Mouse (Mus musculus): ENCODE results near the gene Cnot3.
"Not testable (repeated sequence)": the region's sequence is repeated elsewhere in the genome, so short reads cannot be mapped to it uniquely, and the experiment has no call there.

The Cnot3 gene

DNA sequence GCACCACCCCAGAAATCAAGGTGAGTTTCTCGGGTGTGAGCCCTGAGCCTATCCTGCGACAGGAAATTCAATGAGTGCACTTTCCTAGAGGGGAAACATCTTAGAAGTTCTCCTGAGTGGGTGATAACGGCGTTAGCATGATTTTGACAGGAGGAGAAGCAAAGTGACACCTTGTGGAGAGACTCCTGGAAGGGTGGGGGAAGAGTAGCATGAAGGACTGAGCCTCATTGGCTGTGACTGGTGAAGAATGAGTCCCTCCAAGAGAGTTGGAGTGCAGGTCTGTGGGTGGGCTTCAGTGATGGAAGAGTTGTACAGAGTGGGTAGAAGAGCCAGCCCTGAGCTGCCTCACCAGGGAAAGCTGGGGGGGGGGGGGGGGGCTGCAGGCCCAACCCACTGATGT, 11.9 kb downstream of the Cnot3 start:
- DNase-seq = no peak

DNA sequence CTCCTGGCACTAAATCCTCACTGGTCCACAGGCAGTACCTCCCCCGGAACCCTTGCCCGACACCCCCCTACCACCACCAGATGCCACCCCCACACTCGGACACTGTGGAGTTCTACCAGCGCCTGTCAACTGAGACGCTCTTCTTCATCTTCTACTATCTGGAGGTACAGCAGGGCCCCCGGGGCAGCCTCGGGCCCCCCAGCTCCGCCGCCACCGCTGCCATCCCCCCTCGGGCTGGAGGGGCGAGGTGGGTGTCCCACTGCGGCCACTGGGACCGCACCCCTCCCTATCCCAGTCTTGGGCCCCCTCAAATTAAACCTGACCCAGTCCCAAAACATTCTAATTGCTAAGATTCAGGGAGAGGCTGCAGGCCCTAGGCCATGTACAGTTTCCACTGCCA, 13.5 kb downstream of the Cnot3 start:
- DNase-seq = no peak

DNA sequence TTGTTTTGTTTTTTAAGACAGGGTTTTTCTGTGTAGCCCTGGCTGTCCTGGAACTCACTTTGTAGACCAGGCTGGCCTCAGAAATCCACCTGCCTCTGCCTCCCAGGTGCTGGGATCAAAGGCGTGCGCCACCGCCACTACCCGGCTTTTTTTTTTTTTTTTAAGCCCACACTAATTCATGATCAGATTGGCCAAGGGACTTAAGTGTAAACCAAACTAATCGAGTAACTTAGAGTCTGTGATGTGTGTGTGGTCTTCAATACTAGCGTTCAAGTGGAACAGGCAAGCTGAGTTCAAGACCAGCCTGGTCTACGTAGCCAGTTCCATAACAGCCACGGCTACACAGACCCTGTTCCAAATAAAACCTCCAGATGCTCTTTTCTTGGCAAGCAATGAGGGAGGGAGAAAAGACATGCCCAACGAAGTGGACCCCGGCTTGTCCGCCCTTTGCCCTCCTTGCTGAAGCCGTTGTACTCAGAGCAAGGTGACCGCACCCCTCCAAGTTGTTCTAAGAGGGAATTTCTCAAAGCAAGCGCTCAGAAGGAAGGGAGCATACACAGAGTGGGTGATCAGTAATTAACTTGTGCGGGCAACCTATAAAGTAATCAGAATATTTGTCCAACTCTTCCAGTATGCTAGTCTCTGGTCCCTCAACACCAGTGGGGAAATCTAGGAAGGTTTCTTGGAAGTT, 19.6 kb downstream of the Cnot3 start:
- DNase-seq = no peak

DNA sequence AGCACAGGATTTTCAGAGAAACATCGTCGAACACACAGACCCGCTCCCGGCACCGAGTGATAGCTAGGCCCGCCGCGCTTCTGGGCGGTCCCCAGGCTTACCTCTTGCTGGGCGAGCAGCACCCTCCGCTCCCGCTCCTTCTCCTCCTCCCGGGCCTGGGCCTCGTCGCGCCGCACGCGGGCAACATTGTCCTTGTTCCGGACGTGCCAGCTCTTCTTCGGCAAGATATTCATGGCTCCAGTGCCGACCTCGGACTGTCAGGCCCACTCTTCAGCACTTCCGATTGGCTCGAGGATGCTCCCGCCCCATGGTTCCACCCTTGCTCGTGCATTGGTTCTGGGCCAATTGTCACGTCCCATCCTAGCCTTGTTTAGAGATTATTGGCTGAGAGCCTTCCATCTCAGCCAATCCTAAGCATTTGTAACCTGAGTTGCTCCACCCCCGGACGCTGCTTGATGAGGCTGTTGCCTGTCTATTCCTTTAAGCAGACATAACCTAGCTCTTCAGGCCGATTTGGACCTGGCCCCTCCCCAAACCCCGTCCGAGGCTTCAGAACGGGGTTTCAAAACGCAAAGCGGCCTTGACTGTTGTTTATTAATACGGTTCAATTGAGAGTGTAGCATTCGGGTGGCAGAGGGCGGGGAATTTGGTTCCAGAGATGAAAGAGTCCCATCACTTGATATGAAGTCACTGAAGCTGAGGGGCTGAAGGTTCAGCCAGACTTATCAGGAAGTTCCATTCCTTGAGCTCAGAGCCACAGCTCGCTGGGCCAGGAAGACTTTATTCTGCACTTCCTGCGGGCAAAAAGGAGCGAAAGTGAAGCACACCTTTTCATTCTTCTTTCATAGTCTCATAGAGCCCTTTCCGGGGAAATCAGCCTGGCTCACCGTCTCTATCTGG, 20.4 kb downstream of the Cnot3 start, which contains the start of gene Leng1:
Gene Leng1, minus strand, starts transcription at position 626 of the 900 bp plus-strand sequence.
- peak; percentile 88 to 92 for DNase-seq

DNA sequence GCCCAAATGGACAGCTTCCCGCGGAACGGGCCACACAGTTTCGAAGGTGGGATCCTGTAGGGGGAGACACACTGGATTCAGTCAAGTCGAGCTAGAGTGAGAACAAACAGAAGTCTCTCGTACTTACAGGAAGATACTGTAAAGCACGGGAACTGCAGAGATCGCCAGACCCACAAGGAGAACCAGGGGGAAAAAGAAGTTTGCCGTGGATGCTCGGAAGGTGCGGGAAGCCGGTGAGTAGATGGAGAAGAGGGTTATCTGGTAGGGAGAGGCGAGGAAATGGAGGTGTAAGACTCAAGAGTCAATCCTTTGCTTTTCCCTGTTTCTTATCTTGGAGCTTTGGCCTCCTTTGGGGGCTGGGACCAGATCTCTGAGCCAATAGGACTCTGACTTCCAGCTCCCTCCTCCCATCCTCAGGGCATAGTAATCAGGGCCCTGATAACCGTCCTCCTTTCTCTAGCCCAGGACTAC, 21.9 kb downstream of the Cnot3 start:
- no peak for DNase-seq

DNA sequence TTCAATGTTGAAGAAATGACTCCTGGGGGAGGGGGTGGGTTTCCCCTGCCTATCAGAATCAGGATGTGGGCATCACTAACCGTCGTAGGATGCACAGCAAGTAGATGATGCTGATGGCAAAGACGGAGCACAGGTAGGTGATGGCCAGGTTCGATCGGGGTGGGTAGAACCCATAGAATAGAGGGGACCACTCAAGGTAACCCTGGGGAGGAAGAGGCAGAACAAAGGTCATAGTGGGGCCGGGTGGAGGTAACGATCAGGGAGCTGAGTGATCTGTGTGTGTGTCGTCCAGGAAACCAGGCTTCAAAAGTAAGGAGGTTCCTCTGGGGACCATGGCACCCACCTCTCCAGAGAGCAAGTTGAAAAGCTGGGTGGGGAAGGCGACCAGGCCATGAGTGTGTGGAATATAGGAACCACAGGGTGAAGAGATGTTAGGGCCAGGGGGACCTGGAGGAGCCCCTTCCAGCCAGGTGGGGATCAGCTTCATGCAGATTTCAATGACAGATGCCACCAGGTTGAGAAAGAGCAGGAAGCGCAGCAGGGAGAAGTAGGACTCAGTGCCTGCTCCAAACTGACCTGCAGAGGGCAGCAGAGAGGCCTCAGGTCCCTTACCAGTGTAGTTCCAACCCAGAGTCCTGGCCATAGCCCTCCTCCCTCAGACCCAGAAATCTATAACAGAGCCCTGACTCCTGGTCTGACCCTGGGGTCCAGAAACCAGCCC, 29.6 kb downstream of the Cnot3 start:
- DNase-seq = peak; percentile 79 to 82

DNA sequence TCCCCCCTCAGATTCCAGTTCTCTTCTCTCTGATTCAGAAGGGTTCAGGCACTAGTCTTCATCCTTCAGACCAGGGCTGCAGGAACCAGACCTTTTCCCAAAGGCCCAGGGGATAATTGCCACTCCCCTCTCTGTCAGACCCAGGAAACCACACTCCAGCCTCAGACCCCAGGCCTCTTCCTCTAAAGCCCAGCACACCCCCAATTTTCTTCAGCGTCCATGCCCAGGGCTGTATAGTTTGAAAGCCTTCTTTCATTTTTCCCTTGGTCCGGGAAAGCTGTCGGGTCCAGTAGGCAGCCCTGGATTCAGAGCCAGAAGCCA, 30.1 kb downstream of the Cnot3 start:
- DNase-seq = no peak

DNA sequence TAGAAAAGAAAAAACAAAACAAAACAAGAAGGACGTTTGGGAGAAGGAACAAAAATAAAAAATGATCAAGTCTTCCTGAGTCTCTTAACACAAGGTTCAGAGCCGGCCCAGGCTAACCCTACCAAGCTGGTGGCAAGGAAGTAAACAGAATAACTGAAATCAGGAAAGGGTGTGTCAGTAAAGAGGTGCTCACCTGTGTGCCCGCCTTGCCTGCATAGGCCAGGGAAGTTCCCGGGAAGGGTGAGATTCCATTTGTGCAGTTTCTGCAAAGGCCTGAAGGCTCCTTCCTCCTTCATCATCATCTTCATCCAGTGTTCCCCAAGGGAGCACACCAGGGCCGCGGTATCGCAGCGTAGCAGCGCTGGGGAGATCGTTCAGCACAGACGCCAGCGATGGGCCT, 31.3 kb downstream of the Cnot3 start:
- DNase-seq = no peak

DNA sequence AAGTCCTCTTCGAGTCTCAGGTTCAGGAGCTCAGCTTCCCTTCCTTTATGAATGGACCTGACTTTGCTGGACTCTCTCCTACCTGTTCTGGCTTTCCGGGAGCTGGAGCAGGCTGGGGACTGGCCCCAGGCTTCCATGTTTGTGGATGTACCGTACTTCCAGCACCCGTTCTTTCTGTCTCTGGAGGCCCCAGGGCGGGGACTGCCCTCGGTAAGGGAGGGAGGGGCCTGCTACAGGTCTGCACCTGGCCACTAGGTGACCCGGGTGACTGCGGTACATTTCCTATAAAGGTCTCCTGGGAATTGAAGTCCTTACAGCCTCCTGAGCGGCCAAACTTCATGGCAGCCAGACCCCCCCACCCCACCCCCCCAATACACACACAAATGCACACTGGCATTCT, 32.3 kb downstream of the Cnot3 start, which contains the start of gene Tmc4:
Gene Tmc4, minus strand, starts transcription at position 212 of the 400 bp plus-strand sequence.
- DNase-seq = peak in 1 of 2 experiments; percentile 8

DNA sequence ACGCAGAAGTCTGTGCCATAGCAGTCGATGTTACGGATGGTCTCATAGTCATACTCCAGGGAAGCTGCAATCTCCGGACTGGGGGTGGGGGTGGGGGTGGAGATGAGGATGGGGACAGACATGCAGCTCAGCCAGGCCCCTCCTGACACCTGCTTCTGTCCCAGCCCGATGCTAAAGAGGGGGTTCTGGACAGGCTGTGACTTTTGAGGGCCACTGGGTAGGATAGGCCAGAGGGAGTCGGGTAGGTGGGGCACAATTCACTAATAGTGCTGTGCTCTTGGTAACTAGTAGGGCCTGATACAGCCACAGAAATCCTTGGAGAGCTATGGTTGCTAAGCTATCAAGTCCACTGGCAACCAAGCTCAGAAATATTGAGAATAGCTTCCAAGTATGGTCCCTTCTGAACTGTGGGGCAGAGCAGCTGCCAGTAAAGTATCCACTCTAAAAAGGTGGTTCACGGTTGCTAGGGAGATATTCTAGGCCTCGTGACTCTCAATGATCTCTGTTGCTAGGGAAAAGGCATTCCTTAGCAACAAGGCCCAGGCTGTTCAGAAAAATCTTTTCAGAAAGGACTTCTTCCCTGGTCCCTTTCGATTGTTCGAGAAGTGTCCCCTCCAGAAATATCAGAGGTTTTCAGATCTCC, 39.0 kb downstream of the Cnot3 start:
- DNase-seq = no peak

DNA sequence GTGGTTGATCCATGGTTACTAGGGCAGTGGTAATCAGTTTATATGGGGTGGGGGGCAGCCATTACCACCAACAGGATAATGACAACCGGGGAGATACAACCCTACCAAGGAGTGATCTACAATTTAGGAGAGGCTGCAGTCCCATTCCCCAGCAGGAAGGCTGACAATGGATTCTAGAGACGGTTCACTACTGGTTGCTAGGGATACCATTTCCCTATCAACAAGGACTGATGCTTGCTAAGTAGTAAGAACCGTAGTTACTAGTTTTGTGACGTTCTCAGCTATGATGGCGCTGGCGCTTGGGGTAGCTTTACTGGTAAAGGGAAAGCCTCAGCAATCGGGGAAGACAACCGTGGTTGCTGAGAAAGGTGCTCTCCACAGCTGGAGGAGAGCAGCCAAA, 39.6 kb downstream of the Cnot3 start:
- DNase-seq = no peak

DNA sequence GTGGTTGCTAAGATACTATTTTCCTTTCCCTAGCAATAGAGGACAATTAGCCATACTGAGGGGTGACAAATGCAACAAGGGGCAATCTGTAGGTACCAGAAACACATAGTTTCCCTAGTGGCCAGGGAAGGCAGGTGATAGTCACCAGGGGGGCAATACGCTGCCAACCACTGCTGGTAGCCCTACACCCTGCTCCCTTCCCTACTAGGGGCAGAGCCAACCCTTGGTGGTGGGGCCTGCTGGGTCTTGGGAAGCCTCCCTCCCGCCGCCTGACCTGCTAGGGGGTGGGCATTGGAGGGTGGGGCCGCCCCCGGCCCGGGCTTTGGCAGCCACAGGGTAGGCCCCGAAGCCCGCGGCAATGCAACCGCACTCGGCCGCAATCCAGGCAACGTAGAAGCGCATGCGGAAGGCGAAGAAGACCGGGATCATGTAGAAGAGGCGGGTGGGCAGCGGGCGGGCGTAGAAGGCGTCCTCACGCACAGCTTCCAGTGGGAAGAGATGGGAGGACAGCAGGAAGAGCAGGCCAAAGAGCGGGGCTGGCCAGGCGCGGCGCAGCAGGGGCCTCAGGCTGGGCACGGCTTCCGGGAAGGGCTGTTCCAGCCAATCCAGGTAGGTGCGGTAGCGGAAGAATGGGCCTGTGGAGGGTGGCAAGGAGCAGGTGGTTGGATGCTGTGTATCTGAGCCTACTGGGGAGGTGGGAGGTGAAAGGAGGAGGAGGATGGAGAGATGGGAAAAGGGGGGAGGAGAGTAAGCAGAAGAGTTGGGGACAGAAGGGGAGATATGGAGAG, 40.5 kb downstream of the Cnot3 start:
- no peak for DNase-seq

DNA sequence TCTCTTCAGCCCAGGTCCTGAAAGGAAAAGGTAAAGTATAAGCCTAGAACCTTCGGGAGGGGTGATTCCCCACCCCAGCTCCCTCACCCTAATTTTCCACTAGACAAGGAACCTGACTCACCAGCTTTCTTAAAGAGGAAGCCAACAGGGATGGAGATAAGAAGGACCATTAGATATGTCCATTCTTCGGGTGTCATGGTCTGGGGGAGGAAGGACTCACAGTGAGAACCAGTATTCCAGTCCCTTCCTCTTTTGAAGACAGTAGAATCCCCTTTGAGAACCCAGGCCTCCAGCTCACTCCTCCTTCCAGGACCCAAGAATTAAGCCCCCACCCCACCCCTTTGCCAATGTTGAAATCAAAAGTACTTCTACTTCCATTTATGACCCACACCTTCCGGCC, 46.9 kb downstream of the Cnot3 start:
- DNase-seq = no peak

DNA sequence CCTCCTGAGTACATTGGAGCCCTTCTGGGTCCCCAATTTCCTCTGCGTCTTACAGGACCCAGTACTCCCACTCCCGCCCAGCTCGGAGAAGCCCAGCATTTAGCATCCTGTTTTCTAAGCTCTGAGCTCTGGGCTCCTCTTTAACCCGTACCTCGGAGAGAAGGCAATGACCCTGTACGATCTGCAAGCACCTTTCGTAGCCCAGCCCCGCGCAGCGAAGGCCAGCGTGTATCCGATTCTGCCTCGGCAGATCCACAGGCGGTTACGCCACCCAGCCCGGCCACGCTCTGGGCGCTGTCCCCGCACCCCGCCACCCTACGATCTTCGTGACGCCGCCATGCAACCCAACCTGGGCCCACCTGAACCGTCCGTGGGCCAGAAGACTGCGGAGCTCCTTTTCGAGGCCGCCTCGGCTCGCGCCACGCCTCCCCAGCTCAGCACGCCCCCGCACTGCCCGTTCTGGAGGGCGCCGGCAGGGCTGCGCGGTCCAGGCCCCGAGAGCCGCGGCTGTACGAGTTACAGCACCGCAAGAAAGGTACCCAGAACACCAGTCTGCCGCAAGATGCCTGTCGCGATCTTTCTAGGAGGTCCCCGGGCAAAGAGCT, 47.4 kb downstream of the Cnot3 start, which contains the start of gene Tsen34:
Gene Tsen34, plus strand, starts transcription at position 482 of the 605 bp plus-strand sequence.
- DNase-seq = no peak

DNA sequence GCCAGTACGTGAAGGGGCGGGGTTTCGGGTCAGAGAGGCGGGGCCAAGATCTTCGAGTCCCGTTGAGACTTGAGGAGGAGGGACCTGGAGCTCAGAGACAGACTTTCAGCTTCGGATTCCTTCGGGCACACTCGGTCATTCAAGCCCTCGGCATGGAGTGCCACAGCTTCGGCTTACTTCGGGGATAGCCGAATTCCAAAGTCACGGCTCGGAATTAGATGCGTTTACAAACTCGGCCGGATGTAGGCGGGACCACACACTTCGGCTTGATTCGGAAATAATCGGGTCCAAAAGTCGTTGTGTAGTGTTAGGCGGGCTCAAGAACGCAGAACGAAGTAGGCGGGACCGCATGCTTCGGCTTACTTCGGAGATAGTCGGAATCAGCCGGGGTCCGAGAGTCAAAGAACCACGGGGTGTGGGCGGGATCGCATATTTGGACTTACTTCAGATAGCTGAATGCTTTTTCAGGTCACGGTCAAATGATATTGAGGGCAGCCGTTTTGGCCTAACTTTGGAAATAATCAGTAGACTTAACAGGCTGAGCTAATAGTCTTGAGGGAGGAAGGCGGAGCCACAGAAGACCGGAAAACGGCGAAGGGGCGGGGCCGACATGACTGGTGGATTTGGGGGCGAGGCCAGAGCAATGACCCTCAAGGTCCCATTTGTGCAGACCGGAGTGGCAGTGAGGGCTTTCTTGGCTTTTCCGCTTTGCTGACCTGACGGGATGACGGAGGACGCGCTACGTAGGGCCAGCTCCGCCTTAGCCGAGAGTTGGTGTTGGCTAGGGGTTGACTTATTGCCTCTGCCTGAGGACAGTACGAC, 48.1 kb downstream of the Cnot3 start, which contains the start of gene Mboat7:
Gene Mboat7, minus strand, starts transcription at position 537 of the 822 bp plus-strand sequence.
- DNase-seq = peak; percentile 99

DNA sequence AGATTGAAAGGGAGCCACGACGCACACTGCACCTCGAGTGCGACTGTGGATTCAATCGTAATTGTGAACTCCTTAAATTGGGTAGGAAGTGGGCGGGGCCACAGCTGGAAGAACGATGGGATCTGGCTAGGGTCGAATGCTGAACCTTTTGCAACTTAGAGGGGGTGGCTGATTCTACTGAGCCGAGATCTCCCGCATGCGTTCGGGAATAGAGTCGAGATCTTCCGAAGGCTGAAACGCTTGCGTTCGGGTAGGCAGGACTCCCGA, 48.7 kb downstream of the Cnot3 start:
- DNase-seq = no peak

DNA sequence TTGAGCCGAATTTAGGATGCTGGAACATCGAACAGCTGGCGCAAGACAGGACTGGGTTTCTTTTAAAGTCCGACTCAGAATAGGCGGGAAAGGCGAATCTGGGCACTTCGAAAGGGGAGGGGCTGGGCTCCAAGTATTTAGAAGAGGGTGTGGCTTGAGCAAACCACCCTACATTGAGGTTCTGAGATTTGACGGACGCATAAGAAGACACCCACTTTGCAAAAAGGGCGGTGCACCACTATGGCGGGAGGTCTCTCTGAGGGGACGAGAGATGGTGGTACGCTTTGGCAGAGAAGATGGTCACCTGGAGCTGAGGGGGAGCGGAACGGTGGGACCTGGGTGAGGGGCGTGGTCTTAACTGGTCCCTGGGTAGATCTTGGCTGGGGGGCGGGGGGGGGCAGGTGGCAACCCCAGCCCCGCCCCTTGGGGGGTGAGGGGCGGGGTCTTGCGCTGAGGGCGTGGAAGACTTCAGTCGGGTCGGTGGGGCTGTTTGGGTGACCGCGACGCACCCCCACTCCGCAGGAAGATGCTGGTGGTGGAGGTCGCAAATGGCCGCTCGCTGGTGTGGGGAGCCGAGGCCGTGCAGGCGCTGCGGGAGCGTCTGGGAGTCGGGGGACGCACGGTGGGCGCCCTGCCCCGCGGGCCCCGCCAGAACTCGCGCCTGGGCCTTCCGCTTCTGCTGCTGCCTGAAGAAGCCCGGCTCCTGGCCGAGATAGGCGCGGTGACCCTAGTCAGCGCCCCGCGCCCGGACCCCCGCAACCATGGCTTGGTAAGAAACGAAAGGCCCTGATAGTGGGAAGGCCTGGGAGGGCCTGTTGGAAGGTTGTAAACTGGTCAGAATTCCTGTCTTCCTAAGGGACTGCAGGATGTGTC, 49.2 kb downstream of the Cnot3 start:
- DNase-seq = peak; percentile 58 to 66

DNA sequence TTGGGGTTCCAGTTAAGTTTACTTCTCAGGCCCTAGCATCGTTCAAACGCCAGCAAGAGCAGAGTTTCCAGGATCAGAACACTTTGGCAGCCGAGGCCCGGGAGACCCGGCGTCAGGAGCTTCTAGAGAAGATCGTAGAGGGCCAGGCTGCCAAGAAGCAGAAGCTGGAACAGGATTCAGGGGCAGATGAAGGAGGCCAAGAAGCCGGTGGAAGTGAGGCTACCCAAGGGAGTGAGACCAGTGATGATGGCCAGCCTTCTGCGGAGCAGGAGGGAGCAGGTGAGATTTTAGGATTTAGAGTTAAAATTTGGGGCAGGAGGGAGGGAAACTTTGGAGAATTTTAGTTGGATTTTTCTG, 49.9 kb downstream of the Cnot3 start:
- DNase-seq = not testable (repeated sequence)

DNA sequence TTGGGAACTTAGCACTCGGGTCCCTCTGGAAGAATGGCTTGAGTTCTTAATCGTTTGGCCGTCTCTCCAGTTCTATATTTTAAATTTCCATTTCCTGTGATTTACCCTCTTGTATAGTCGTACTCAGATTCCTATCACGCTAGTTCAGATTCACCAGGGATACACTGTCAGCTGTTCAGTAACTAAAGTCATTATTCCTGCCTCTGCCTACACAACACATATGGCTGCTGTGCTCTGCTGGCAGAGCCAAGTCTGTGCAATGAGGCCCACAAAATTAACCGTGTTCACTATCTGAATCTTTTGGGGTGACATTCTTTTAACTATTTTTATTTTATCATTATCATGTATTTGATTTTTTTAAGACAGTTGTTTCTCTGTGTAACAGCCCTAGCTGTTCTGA, 53.4 kb downstream of the Cnot3 start:
- DNase-seq = no peak
